Mouse (Mus musculus): ENCODE measurements around the gene Anxa4. TPM values are rescaled to one million over a fixed set of nuclear protein-coding genes. Genes with fewer than 3 reads are reported as not detected.

The Anxa4 gene
- polyA plus RNA-seq (2016; fragmentation: Nextera tagmentation; extraction: Ambion mirVana) = 9.9 and 11.3 TPM in 2 replicates

DNA sequence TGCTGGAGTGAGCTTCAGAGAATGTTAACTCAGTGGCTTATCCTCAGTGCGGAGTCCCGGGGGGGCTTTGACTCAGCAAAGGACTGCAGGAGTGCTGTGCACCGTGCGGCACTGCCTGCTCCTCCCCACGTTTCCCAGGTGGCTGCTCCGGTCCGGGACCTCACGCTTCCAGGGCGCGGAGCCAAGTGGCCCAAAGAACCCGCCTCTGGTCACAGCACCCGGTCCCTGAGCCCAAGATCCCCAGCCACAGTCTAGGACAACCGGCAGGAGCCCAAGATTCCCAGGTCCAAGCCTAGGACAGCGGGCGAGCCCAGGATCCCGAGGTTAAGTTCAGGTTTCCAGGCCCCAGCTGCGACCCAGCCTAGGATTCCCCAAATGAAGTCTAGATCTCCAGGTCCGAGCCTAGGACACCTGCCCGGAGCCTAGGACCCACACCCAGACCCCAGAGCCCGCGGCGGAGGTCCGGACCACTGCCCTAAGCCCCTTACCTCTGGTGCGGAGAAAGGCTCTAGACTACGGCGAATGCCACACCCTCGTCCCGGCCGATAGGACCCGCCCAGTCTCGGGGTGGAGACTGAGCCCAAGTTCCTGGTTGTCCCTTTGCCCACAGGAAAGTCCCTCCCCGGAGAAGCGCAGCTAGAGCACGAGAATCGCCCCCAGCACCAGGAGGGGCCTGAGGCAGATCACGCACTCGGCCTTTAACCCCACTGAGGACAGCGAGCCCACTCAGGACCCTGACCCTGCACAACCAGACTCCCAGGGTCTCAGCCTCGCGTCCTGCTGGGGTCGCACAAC, at the start of gene Anxa4:
Gene Anxa4, minus strand, starts transcription at position 564 of the 795 bp plus-strand sequence.
- Histone ChIP-seq H3K27me3 (peaks cover 39% of the 10 kb centered on the region), H3K36me3 (no peaks in the 10 kb centered on the region), H3K9ac (peak within 1 kb of the TSS; percentile 53), H3K4me1 (peaks cover 11% of the 10 kb centered on the region), H3K4me2 (replicated peaks) (peak within 1 kb of the TSS; percentile 93), H3K4me3 (peak within 1 kb of the TSS; percentile 49), H3K27ac (no peak within 1 kb of the TSS), H3K9me3 (replicated peaks) (no peaks in the 10 kb centered on the region)
- under 1% methylated on average over 41 of the region's 41 CpGs for WGBS
- no peak for ATAC-seq (ENCODE audit: low FRiP score)

DNA sequence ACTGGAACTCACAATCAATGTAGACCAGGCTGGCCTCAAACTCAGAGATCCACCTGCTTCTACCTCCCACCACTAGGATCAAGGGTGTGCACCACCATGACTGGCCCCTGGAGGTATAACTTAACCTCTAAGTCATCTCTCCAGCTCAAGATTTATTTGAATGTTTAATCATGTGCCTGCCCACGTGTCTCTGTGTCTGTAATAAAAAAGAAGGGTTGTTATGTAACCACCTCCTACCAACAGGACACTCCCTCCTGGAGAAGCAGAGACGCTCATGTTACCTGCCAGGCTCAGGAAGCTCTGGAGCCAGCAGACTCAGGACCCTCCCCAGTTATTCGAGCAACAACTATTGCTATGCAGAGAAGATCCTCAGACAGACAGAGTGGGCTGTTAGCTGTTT, 48.6 kb upstream of the Anxa4 start:
- H3K4me3 ChIP-seq = no peak overlapping the region
- WGBS = 69% methylated on average over 3 of the region's 3 CpGs
- H3K9me3 ChIP-seq (replicated peaks) = no peaks in the 10 kb centered on the region
- H3K27ac ChIP-seq = no peak overlapping the region
- ATAC-seq (ENCODE audit: low FRiP score) = no peak
- H3K9ac ChIP-seq = no peak overlapping the region
- no peaks in the 10 kb centered on the region for H3K4me1 ChIP-seq
- H3K27me3 ChIP-seq = no peaks in the 10 kb centered on the region
- no peak overlapping the region for H3K4me2 ChIP-seq (replicated peaks)
- H3K36me3 ChIP-seq = no peaks in the 10 kb centered on the region

DNA sequence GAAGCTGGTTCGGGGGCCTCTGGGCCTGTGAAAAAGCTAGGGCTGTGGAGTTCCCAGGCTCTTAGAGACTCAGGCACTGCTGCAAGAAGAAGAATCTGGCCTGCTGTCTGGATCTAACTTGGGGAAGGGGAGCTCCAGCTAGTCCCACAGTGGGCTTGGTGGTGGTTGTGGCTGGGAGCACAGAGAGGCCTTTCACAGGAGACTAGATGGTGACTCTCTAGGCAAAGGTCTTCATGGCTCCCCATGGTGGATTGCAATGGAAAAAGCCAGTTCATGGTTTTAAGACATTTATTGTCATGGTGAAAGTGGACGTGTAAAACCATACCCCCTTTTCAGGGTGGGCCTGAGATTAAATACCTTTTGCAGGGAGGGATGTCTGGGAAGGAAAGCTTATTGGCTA, 45.7 kb upstream of the Anxa4 start:
- no peaks in the 10 kb centered on the region for H3K9me3 ChIP-seq (replicated peaks)
- 77% methylated on average over 2 of the region's 2 CpGs for WGBS
- no peak overlapping the region for H3K27ac ChIP-seq
- H3K36me3 ChIP-seq = no peaks in the 10 kb centered on the region
- no peak for ATAC-seq (ENCODE audit: low FRiP score)
- H3K4me1 ChIP-seq = no peaks in the 10 kb centered on the region
- H3K4me3 ChIP-seq = no peak overlapping the region
- H3K9ac ChIP-seq = no peak overlapping the region
- no peak overlapping the region for H3K4me2 ChIP-seq (replicated peaks)
- H3K27me3 ChIP-seq = no peaks in the 10 kb centered on the region

DNA sequence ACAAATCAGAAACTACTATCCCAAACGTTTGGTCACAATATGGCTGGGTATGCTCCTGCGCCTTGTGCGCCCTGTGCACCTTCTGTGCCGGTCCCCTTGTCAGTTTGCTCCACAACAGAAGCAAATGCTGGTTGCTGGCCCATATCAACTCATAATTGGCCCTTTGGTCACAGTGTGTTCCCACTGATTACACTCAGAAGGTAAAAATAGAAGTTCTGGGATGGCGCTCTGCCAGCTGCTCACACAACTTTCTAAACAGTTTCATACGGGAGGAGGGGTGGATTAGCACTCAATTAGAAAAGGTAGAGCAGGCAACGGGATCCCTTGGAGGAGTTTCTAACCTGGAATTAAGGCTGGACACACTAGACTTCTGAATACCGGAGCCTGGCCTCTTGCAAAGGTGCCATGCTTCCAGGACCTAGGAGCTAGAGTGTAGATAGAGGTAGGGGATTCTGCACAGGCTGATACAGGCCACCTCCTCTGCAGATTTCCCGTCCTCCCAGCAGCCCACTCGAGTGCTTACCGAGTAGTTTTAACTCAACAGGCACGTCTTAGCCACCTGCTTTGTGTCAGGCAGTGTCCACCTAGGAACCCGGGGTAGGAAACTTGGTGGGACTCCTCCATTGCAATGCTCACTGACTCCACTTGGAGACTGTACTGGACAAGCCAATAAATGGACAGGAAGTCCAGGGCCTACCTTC, 39.6 kb upstream of the Anxa4 start:
- Histone ChIP-seq H3K36me3 (no peaks in the 10 kb centered on the region), H3K9me3 (replicated peaks) (no peaks in the 10 kb centered on the region), H3K9ac (no peak overlapping the region), H3K27me3 (no peaks in the 10 kb centered on the region), H3K4me3 (no peak overlapping the region), H3K4me2 (replicated peaks) (no peak overlapping the region), H3K27ac (no peak overlapping the region), H3K4me1 (no peaks in the 10 kb centered on the region)
- 83% methylated on average over 13 of the region's 13 CpGs for WGBS
- ATAC-seq (ENCODE audit: low FRiP score) = no peak

DNA sequence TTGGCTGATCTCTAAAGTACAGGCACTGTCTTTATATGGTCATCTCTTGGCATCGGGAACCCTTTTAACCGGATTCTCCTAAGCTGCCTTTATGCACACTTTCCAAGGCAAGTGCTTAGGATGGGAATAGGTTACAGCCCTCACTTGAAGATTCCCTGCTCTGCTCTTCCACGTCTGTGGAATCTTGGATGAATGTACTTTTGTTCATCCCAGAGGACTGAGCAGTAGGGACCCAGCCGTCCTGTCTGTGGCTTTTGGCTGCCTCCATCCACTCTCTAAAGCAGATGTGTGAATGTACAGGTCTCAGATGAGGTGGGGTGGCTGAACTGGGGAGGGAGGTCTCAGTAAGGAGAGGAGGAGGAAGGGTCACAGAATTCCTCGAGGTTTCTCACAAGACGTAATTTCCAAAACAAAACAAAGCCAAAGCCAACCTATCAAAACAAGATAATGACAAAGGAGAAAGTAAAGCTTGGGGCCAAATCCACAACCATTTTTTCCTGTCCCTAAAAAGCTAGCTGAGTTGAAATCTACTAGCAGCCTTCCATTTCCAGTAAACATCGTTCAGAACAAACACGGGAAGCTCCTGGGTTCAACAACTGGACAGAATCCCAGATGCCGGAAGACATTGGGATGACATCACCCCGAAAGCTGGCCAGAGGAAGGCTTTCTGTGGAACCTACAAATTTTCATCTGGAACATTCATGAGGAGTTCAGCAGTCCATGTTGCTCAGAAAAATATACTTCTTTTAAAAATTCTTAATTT, 37.5 kb upstream of the Anxa4 start:
- H3K27me3 ChIP-seq = no peaks in the 10 kb centered on the region
- 79% methylated on average over 10 of the region's 10 CpGs for WGBS
- H3K27ac ChIP-seq = no peak overlapping the region
- no peaks in the 10 kb centered on the region for H3K4me1 ChIP-seq
- no peak overlapping the region for H3K9ac ChIP-seq
- H3K9me3 ChIP-seq (replicated peaks) = no peaks in the 10 kb centered on the region
- ATAC-seq (ENCODE audit: low FRiP score) = no peak
- H3K4me2 ChIP-seq (replicated peaks) = no peak overlapping the region
- H3K4me3 ChIP-seq = no peak overlapping the region
- no peaks in the 10 kb centered on the region for H3K36me3 ChIP-seq

DNA sequence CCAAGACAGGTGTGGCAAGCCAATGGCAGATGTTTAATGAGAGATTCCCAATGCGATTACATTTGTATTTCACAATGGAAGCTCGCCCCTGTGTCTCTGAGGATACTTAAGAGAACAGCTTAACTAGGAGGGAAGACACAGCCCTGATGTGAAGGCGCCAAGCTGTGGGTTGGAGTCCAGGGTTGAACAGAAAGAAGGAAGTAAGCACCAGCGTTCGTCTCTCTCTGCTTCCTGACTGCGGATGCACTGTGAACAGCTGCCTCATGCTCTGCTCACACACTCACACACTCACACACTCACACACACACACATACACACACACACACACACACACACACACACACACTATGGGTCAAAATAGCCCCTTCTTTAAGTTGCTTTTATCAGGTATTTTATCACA, 36.4 kb upstream of the Anxa4 start:
- Histone ChIP-seq H3K27me3 (no peaks in the 10 kb centered on the region), H3K4me1 (no peaks in the 10 kb centered on the region), H3K4me2 (replicated peaks) (no peak overlapping the region), H3K36me3 (no peaks in the 10 kb centered on the region), H3K4me3 (no peak overlapping the region), H3K9ac (no peak overlapping the region), H3K27ac (no peak overlapping the region), H3K9me3 (replicated peaks) (no peaks in the 10 kb centered on the region)
- ATAC-seq (ENCODE audit: low FRiP score) = no peak
- 78% methylated on average over 6 of the region's 6 CpGs for WGBS

DNA sequence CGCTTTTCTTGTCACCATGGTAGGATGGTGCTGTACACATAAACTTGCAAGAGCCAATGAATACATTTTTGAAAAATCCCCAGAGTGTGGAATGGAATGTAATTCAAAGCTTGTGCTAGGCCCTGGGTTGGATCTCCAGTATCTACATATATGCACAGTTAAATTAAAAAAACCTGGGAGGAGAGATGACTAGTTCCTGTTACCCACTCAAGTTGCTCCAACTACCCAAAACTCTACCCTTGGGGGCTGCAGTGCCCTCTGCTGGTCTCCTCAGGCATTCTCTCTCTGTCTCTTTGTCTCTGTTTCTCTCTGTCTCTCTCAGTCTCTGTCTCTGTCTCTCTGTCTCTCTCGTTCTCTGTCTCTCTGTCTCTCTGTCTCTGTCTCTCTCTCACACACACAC, 34.0 kb upstream of the Anxa4 start:
- no peak overlapping the region for H3K4me2 ChIP-seq (replicated peaks)
- H3K27ac ChIP-seq = no peak overlapping the region
- peaks cover 9% of the 10 kb centered on the region for H3K27me3 ChIP-seq
- no peak for ATAC-seq (ENCODE audit: low FRiP score)
- H3K9ac ChIP-seq = no peak overlapping the region
- WGBS = 75% methylated on average over 2 of the region's 2 CpGs
- H3K4me1 ChIP-seq = no peaks in the 10 kb centered on the region
- H3K9me3 ChIP-seq (replicated peaks) = no peaks in the 10 kb centered on the region
- H3K4me3 ChIP-seq = no peak overlapping the region
- no peaks in the 10 kb centered on the region for H3K36me3 ChIP-seq

DNA sequence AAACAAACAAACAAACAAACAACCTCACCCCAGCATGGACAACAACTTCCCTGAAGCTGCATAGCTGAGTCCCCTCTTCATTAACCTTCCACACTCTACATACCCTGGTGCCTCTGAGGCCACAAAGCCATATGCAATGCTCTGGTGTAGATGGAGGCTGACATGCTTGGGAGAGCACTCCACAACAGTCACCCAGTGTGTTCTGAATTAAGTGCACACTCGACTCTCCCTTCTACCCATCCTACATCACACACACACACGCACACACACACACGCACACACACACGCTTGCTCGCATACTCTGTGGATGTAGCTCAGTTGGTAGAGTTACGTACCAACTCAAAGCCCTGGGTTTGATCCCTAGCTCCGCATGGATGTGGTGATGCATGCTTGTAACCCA, 31.0 kb upstream of the Anxa4 start:
- Histone ChIP-seq H3K9me3 (replicated peaks) (no peaks in the 10 kb centered on the region), H3K27me3 (peaks cover 13% of the 10 kb centered on the region), H3K36me3 (no peaks in the 10 kb centered on the region), H3K4me1 (0 out of 2 replicates have a peak, but pooled peaks cover 4% of the 10 kb centered on the region), H3K27ac (no peak overlapping the region), H3K9ac (no peak overlapping the region), H3K4me3 (no peak overlapping the region), H3K4me2 (replicated peaks) (no peak overlapping the region)
- WGBS = 92% methylated on average over 7 of the region's 7 CpGs
- no peak for ATAC-seq (ENCODE audit: low FRiP score)

DNA sequence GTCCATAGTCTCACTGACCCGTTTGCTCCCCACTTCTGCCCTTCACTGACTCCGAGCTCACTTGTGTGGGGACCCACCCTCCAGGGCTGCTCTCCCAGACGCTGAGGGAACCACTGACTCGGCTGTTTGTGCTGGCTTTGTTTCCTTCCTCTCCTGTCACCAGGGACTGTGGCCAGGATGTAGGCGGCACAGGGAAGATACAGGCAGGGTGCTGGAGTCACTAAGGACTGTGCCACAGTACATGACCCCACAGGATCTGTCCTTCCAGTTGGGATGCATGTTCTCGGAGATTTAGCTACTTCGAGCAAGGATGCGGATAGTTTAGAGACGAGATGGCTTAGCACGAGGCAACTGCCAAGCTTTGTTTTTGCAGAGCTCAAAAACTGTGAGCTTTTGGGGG, 30.4 kb upstream of the Anxa4 start:
- Histone ChIP-seq H3K4me2 (replicated peaks) (no peak overlapping the region), H3K4me3 (no peak overlapping the region), H3K27me3 (peaks cover 13% of the 10 kb centered on the region), H3K27ac (no peak overlapping the region), H3K4me1 (0 out of 2 replicates have a peak, but pooled peaks cover 4% of the 10 kb centered on the region), H3K9me3 (replicated peaks) (no peaks in the 10 kb centered on the region), H3K36me3 (no peaks in the 10 kb centered on the region), H3K9ac (no peak overlapping the region)
- no peak for ATAC-seq (ENCODE audit: low FRiP score)
- WGBS = 45% methylated on average over 10 of the region's 10 CpGs

DNA sequence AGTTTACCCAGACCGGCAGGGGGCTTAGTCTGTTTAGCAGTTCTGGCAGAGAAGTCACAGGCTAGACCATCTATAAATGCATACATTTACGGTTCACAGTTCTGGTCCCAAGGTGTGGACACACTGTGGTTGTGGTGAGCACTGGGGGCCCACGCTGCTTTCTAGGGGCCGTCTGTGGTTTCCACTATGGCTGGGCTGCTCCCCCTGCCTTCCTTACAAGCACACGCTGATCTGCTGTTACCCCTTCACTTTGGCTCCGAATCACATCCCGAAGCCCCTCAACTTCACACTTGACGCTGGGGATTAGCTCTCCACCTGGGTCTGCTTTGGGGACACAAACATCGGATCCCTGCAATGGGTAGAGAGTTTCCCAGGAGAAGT, 29.7 kb upstream of the Anxa4 start:
- H3K9me3 ChIP-seq (replicated peaks) = no peaks in the 10 kb centered on the region

DNA sequence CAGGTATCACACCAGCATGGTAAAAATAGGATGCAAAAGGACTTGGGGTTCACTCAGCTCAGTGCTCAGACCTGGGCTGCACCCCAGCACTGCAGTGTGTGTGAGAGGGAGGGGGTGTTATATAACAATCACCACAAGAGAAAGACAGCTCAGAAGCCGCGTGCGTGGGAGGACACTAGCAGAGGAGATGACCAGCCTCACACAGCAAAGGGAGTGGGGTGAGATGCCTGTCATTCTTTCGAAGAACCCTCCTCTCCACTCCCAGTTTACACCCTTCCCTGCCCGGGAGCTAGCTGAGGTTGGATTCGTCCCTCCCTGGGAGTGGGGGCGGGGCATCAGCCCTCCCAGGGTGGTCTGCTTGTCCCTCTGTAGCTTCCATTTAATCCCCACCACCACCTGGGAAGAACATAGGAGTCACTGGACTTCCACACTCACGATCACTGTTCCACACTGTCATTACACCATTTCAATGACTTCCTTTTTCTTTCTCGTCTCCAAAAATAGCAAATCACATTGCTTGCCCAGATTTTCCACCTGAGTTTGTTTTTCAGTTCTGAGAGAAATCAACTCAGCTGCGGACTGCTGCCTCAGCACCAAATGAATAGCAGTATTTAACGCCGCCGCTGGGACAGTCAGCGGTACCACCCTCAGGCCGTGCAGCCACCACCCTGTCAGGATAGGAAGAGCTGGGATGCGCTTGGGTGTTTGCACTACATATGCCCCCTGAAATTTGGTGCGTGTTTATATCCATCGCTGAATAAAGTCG, 29.1 kb upstream of the Anxa4 start:
- WGBS = 5% methylated on average over 19 of the region's 19 CpGs
- H3K36me3 ChIP-seq = no peaks in the 10 kb centered on the region
- no peak overlapping the region for H3K27ac ChIP-seq
- H3K27me3 ChIP-seq = peaks cover 13% of the 10 kb centered on the region
- peak overlapping the region; percentile 28 for H3K9ac ChIP-seq
- 0 out of 2 replicates have a peak, but pooled peaks cover 4% of the 10 kb centered on the region for H3K4me1 ChIP-seq
- H3K4me2 ChIP-seq (replicated peaks) = peak overlapping the region; percentile 43
- peak overlapping the region; percentile 3; the same call in 1 of the 2 replicates for H3K4me3 ChIP-seq
- no peaks in the 10 kb centered on the region for H3K9me3 ChIP-seq (replicated peaks)
- ATAC-seq (ENCODE audit: low FRiP score) = no peak

More for the DNA sequence above, 29.7 kb upstream of the Anxa4 start:
- no peak for ATAC-seq (ENCODE audit: low FRiP score)
- Histone ChIP-seq H3K4me2 (replicated peaks) (peak overlapping the region; percentile 43), H3K27ac (no peak overlapping the region), H3K36me3 (no peaks in the 10 kb centered on the region), H3K9ac (no peak overlapping the region), H3K4me3 (0 out of 2 replicates have a peak overlapping the region, but pooled peaks have one; percentile 3), H3K27me3 (peaks cover 13% of the 10 kb centered on the region), H3K4me1 (0 out of 2 replicates have a peak, but pooled peaks cover 4% of the 10 kb centered on the region)
- WGBS = 24% methylated on average over 9 of the region's 9 CpGs
